Mouse (Mus musculus): ENCODE data around the gene Tuba1c.

The Tuba1c gene

DNA sequence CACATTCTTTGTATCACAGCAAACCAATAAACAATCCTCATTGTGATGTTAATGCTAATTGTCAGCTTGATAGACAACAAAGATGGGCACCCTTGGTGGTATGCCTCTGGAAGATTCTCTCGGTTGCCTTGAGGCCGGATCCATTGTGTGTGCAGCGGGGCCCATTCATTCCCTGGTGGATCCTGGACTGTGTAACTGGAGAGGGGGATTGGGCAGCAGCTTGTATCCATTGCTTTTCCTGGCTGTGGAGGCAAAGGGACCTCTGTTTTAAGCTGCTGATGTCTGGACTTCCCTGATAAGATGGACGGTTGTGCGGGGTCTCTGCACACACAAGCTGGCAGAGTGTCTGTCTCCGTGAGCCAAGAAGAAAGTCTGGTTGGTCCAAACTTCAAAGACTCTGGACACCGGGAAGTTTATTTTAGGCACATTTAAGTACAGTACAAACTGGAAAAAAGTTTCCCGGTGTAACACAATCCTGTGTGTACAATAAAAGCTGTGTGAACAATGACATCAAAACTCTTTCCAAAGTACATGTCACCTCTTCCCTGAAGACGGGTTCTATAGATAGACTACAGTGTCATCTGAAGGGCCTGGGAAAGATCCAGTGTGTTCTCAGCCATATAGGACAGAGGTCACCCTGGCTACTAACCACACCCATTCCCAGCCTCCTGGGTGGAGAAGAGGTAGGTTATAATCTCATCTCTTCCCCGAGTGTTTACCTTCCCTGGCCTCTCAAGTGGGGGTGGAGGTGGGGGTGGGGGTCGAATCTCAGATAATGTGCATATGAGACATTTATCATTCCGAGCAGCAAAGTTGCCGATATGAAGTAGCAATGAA, 31.5 kb upstream of the Tuba1c start:
- no peak for DNase-seq

DNA sequence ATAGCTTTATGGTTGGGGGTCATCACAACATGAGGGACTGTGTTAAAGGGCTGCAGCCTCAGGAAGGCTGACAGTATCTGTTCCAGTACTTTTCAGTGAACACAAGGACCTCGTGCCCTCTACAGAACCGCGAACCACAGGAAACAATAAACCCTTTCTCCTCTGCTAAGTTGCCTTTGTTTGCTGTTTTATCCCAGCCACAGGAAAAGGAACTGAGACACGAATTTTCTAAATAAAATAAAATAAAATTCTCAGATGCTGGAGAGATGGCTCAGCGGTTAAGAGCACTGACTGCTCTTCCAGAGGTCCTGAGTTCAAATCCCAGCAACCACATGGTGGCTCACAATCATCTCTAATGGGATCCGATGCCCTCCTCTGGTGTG, 30.9 kb upstream of the Tuba1c start:
- DNase-seq = no peak

DNA sequence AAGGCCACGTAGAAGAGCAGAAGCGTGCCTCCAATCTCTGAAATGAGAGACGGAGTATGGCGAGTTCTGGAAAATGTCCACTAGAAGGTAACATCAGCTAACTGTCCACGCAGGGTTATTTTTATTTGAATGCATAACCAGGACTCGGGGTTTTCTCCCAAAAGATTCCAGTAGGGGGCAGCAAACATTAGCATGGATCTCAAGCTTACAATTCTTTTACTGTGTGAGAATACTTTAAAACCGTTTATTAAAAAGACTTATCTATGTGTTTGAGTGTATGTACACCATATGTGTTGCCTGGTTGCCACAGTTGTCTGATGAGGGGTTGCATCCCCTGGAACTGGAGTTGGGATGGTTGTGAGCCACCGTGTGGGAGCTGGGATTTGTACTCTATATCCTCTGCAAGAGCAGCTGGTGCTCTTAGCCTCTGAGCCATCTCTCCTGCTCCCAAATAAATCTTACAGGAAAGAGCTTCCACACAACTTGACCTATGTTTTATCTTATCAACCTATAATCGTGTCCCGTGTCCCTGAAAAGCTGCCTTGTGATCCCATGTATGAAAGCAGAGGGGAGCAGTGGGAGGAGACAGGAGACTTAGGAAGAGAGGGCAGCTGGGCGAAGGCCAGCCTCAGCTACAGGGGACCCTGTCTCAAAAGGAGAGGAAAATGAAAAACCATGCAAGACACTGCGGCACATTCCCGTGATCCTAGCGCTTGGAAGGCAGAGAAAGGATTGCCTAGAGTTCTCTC, 29.0 kb upstream of the Tuba1c start:
- DNase-seq = peak; percentile 40

DNA sequence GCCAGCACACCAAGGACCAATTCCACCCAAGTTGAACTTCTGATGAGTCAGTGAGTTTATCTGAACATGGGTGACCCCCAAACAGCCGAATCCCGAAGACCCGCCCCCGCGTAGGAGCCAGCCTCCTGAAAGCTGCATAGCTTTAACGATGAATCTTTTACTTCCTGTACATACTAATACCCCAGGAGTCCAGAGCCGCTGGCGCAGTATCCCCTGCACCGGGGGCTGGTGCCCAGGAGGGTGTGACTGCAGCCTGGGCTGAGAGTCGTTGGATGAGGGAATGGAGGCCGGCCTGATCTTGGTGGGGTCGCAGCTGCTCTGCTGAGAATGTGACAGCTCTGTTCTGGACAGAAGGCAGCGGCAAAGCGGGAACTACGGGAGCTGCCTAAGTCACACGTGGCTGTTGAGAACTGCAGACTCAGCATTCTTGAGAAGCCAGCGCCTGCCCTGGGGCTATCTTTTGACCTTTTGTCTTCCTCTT, 28.2 kb upstream of the Tuba1c start:
- no peak for DNase-seq

DNA sequence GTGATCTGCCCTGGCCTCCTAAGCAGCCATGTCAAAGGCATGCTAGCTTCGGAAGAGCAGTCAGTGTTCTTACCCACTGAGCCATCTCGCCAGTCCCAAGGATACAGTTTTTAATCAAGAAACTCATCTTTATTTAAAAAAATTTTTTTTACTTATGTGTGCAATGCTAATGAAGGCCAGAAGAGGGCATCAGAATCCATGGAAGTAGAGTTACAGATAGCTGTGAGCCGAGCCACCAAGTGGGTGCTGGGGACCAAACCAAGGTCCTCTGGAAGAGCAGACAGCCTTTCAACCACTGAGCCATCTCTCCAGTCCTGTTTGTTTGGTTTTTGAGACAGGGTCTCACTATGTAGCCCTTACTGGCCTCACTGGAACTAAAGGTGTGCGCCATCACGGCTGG, 26.1 kb upstream of the Tuba1c start:
- DNase-seq = no peak

DNA sequence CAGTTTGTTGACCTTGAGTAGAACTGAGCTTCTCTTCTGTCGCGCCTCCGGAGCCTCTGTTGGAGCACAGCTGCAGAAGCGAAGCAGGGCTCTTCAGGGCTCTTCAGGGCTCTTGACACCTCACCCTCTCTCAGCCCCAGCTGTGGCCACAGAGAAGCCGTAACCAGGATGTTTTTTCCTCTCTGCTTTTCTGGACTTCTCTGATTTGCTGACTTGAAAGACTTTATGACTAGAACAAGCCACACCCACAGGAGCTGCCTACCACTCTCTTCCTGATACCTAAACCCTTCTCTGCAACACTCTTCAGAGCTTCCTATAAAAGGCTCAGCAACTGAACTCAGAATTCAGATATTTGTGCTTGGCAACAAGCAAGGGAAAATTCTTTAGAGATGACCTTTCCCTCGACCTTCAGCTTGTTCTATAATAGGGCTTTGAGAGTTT, 20.9 kb upstream of the Tuba1c start:
- DNase-seq = no peak

DNA sequence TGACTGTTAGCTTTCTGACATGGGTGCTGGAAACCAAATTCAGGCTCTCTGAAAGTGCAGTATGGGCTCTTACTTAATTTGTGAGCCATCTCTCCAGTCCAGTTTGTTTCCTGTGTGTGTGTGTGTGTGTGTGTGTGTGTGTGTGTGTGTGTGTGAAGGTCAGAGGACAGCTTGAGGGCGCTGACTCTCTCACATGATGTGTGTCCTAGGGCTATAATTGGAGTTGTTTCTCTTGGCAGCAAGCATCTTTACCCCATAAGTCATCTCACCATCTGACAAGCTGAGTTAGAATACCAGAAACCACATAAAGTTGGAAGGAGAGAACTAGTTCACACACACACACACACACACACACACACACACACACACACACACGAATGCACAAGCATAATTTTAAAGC, 18.8 kb upstream of the Tuba1c start:
- DNase-seq = no peak

DNA sequence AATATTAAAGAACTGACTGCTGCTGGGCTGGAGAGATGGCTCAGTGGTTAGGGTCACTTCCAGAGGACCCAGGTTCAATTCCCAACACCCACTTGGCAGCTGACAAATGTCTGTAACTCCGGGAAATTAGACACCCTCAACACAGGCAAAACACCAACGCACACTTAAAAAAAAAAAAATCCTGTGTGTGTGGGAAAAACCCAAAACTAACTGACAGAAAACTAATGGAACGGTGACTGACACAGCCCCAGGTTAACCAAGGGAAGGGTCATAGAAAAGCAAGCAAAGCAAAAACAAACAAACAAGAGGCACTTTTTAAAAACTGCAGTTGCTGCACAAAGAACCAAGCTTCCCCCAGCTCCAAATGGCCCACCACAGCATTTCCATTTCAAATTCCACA, 17.7 kb upstream of the Tuba1c start:
- no peak for DNase-seq

DNA sequence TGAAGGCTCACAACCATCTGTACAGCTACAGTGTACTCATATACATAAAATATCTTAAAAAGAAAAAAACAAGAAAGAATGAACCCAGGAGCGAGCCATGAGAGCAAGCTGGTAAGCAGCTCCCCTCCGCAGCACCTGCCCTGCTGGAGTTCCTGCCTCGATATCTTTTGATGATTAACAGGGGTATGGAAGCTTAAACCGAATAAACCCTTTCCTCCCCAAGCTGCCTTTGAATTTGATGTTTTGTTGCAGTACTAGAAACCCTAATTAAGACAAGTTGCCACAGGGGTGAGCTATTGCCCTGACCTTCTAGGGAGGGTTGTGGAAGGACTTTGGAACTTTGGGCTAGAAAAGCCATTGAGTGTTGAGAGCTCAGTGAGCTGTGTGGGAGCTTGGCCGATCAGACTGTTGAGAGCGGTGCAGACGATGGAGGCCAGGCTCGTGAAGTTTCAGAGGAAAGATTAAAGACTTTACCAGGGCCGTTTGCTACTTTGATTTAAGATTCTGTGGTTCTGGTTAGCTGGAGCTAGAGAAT, 15.1 kb upstream of the Tuba1c start:
- peak; percentile 61 for DNase-seq

DNA sequence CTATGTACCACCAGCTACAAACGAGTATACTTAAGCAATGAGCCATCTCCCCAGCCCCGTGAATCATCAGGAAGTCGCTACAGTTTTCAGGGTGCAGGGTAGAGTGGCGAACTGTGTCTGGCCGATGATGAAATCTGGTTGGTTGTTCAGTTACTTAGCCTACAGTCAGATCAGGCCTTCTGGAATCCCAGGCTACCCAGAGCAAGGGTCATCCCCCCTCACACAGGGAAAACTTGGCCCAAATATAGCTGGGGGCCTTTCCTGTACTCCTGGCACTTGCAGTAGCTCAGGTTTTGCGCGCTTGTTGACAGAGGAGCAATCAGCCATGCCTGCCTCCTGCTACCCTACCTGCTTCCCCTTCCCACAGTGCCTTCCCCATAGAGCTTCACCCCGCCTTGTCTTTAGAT, 12.3 kb upstream of the Tuba1c start:
- peak; percentile 73 for DNase-seq

DNA sequence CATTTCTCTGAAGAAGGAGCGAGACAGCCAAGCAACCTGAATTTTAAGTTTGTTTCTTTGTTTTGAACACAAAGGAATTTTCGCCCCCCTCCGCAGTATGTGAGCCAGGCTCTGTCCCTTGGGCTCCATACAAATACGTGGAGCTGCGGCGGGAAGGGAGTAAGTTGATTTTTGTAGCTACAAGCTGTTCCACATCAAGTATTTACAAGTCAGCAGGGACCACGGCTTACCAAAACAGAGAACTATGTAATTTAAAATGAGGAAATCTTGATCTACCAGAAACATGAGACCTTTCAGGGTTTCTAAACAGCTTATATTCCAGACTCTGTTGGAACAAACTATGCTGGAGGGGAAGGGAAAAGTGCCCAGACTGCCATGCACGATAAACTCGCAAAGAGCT, 11.7 kb upstream of the Tuba1c start:
- peak; percentile 69 for DNase-seq

DNA sequence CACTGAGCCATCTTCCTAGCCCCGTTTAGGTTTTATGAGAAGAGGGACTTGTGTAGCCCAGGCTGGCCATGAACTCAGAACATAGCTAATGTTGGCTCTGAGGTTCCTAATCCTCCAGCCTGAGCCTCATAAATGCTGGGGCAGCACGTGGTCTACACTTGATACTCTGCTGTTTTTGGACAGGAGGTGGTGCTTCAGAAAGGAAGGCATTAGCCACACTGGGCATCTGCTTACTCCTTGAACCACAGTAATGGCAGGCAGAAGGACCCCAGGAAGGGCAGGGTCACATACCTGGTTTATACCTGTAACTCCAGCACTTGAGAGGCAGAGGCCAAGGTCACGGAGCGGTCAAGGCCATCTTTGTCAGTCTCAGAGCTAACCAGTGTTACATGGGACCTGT, 11.1 kb upstream of the Tuba1c start:
- DNase-seq = no peak

DNA sequence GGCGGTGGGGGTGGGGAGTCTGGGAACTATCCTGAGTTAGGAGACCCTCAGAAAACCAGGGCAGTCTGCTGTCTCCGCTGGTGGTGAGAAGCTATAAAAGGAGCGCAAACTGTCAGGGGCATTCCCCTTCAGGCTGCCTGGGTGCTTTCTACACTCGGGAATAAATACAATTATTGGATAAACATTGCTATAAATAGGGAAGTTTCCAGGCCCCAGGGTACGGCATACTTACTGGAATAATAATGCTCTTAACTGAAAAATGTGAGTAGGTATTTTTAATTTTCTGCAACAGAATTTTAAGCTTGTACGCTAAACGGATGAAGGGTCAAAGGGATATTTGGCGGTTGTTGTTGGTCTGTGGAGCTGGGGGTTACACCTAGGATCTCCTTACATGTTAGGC, 10.3 kb upstream of the Tuba1c start:
- DNase-seq = no peak

DNA sequence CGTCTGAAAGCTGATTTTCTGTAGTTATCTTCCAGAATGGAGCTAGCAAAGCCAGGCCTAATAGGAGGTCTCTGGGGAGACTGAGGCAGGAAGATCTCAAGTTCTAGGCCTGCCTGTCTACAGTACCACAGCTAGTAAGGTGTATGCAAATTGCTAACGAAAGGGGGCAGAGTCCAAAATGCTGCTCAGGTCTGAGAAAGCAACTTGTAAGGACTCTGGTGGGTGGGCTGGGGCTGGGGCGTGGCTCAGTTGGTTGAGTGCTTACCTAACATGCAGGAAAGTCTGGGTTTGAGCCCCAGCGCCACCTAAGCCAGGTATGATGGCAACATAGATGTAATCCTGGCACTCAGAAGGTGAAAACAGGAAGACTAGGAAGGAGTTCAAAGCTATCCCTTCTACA, 9.5 kb upstream of the Tuba1c start:
- DNase-seq = no peak

DNA sequence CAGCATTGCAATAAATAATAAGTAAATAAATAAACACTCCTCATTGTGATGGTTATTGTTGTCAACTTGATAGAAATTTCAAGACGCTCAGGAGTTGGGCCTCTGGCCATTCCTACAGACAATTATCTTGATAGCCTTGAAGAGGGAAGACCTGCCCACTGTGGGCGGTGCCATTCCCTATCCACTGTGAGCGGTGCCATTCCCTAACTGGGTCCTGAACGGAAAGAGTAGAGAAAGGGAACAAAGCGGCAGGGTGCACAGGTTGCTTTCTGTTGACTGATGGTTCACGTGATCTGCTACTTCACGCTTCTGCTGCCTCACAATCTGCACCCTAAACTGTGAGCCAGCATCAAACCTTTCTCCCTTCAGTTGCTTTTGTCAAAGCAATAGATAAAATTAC, 8.4 kb upstream of the Tuba1c start:
- no peak for DNase-seq

DNA sequence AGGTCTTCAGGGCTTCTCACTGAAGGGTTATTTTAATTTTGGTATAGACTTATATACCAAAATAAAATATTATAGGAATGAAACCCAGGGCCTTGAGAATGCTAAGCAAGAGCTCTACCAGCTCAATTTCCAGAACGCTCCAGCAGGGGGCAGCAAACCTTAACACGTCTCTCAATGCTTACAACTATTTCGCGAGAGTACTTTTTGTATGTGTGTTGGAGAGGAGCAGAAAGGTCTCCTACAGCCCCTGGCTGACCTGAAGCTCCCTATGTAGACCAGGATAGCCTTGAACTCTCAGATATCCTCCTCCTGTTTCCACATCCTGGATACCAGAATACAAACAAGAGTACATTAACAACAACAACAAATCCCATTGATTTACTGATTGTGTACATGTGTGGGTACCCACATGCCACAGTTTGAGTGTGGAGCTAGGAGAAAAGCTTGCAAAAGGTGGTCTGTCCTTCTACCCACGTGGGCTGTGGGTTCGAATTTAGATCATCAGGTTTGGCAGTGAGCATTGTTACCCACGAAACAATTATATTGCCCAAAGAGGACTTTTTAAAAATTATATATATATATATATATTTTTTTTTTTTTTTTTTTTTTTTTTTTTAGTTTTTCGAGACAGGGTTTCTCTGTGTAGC, 4.9 kb upstream of the Tuba1c start:
- DNase-seq = peak; percentile 64

DNA sequence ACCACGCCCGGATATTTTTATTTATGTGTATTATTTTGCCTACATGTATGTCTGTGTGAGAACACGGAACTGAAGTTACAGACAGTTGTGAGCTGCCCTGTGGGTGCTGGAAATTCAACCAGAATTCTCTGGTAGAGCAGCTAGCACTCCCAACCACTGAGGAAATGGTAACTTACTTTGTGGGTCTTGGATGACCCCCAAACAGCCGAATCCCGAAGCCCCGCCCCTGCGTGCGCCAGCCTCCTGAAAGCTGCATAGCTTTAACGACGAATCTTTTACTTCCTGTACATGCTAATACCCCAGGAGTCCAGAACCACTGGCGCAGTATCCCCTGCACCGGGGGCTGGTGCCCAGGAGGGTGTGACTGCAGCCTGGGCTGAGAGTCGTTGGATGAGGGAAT, 4.3 kb upstream of the Tuba1c start:
- DNase-seq = no peak

DNA sequence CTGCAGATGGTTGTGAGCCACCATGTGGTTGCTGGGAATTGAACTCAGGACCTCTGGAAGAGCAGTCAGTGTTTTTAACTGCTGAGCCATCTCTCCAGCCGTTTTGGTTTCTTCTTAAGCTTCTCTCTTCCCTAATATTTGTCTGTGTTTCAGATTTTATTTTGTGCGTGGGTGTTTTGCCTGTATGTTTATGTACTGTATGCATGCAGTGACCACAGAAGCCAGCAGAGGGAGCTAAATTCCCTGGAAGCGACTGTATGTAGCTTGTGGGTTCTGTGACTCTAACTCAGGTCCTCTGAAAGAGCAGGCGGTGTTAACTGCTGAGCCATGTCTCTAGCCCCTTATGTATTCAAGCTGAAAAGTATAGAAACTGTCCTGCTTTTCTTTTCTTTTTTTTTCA, 3.4 kb upstream of the Tuba1c start:
- DNase-seq = no peak

DNA sequence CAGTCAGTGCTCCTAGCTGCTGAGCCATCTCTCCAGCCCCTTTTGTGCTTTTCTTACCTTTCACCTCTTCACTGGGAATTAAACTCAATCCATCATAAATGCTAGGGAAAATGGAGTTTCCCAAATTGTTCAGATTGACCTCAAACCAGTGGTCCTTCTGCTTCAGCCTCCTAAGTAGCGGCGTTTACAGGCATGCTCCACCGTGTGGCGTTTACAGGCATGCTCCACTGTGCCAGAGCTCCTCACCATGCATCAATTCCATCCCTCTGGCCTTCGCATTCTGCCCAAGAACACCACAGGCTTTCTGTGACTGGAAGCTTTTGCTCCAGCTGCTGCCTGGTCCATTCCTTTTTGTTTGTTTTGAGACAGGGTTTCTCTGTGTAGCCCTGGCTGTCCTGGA, 2.6 kb upstream of the Tuba1c start:
- no peak for DNase-seq

DNA sequence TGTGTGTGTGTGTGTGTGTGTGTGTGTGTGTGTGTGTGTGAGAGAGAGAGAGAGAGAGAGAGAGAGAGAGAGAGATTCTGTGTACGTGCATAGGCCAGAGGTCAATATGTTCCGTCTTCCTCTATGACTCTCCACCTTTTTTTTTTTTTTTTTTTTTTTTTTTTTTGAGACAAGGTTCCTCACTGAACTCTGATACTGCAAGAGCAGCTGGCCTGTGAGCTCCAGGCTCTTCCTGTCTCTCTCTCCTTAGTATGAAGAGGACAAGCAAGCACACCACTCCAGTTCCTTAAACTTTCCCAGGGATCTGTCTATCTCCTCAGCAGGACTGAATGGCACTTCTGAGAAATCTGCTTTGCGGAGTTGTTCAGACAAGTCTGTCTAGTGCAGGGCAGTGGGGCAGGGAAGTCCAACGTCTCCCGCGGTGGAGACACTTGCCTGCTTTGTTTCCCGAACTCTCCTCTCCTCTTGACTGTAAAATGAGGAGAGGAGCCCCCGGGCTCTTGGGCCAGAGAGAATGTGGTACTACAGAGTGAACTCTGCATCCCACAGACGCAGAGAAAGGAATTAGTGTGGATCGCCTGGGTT, 725 bp upstream of the Tuba1c start:
- no peak for DNase-seq

DNA sequence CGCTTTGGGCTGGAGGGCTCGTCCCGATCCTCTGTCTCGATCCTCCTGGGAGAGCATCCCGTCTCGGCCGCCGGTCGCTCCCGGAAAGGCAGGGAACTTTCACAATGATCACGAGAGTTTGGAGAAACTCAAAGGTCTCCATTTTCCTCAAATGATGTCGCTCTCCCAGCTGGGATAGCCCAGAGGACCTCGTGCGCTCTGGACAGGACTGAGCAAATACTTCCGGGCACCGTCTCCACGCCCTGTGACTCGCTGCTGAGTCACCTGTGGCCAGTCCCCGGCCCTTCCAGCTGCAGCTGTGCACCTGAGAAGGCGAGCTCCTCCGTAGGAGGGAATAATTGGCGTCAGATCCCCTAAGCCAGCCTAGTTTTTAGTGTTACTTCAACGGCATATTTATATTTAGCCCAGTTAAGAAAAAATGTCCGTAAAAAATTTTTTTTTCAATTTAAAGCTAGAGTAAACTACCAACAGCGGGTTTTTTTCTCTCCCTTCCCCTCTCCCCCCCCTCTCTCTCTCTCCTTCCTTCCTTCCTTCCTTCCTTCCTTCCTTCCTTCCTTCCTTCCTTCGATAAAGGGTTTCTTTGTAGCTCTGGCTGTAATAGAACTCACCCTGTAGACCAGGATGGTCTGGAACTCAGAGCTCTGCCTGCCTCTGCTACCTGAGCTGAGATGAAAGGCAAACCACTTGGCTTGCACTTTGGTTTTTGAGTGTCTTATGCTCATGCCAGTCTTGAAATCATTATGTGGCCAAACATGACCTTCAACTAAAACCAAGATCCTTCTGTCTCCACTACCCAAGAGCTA, 1.1 kb downstream of the Tuba1c start:
- DNase-seq = peak; percentile 72

DNA sequence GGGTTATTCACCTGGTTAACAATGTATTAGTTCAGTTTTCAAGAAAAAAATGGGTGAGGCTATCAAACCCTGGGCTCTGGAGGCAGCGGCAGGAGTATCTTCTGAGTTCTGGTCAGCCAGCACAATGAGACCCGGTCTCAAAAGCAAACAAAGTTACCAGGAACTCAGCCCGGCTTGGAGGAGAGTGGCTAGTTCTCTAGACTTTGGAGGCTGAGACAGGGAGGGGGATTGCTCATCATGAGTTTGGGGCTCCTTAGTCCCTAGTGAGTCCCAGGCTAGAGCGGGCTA, 1.6 kb downstream of the Tuba1c start:
- no peak for DNase-seq

Measured in kidney, adult 11 months (tissue).